Mouse (Mus musculus): ENCODE results near the gene Galns. TPM values are rescaled to one million over a fixed set of nuclear protein-coding genes. Genes with fewer than 3 reads are reported as not detected.
"Not testable (repeated sequence)": the region's sequence is repeated elsewhere in the genome, so short reads cannot be mapped to it uniquely, and the experiment has no call there.

The Galns gene
- polyA plus RNA-seq, 1 experiment from 2014 or later = 17.1 TPM

- no peaks in the 10 kb centered on the region for H3K27me3 ChIP-seq (replicated peaks)
- H3K4me1 ChIP-seq (replicated peaks) = peaks cover 36% of the 10 kb centered on the region
- H3K36me3 ChIP-seq = no peaks in the 10 kb centered on the region
- 40% methylated on average over 15 of the region's 15 CpGs for WGBS
- ATAC-seq = no peak
- no peak overlapping the region for H3K9ac ChIP-seq
- no peak overlapping the region for H3K4me3 ChIP-seq (replicated peaks)
- H3K9me3 ChIP-seq = no peaks in the 10 kb centered on the region
- H3K4me2 ChIP-seq (replicated peaks) = no peak overlapping the region
- no peak overlapping the region for H3K27ac ChIP-seq
Observed at GRCm38 (mm10) chr8:122580926-122581325, 30.3 kb downstream of the Galns start.

- no peaks in the 10 kb centered on the region for H3K36me3 ChIP-seq
- no peak overlapping the region for H3K4me2 ChIP-seq (replicated peaks)
- no peak overlapping the region for H3K4me3 ChIP-seq (replicated peaks)
- no peak overlapping the region for H3K9ac ChIP-seq
- no peaks in the 10 kb centered on the region for H3K9me3 ChIP-seq
- H3K4me1 ChIP-seq (replicated peaks) = peaks cover 34% of the 10 kb centered on the region
- no peak for ATAC-seq
- H3K27ac ChIP-seq = no peak overlapping the region
- whole genome bisulfite sequencing = 31% methylated on average over 7 of the region's 7 CpGs
- H3K27me3 ChIP-seq (replicated peaks) = no peaks in the 10 kb centered on the region
Observed at GRCm38 (mm10) chr8:122579196-122579595, 32.1 kb downstream of the Galns start.

GRCm38 (mm10) chr8:122577116-122577515, 34.1 kb downstream of the Galns start:
- Histone ChIP-seq H3K4me2 (replicated peaks) (peak overlapping the region; percentile 81), H3K4me1 (replicated peaks) (peaks cover 37% of the 10 kb centered on the region), H3K36me3 (peaks cover 6% of the 10 kb centered on the region), H3K9me3 (no peaks in the 10 kb centered on the region), H3K27me3 (replicated peaks) (no peaks in the 10 kb centered on the region), H3K4me3 (replicated peaks) (peak overlapping the region; percentile 77), H3K9ac (peak overlapping the region; percentile 5; the same call in 1 of the 2 replicates), H3K27ac (peak overlapping the region; percentile 85)
- 28% methylated on average over 10 of the region's 10 CpGs for WGBS
- ATAC-seq = peak; percentile 8

- H3K9ac ChIP-seq = peak within 1 kb of the TSS; percentile 83
- no peaks in the 10 kb centered on the region for H3K27me3 ChIP-seq (replicated peaks)
- peak within 1 kb of the TSS; percentile 77 for H3K4me3 ChIP-seq (replicated peaks)
- peak within 1 kb of the TSS; percentile 85 for H3K27ac ChIP-seq
- peaks cover 11% of the 10 kb centered on the region for H3K36me3 ChIP-seq
- H3K9me3 ChIP-seq = no peaks in the 10 kb centered on the region
- H3K4me2 ChIP-seq (replicated peaks) = peak within 1 kb of the TSS; percentile 81
- 0% methylated on average over 39 of the region's 39 CpGs for WGBS
- peaks cover 37% of the 10 kb centered on the region for H3K4me1 ChIP-seq (replicated peaks)
- ATAC-seq = peak; percentile 90
Observed at GRCm38 (mm10) chr8:122576648-122577022, 34.6 kb downstream of the Galns start, which contains the start of gene Aprt. Aprt (minus strand) TSS chr8:122576909.

- WGBS = 11% methylated on average over 21 of the region's 21 CpGs
- peak overlapping the region; percentile 77 for H3K4me3 ChIP-seq (replicated peaks)
- peaks cover 17% of the 10 kb centered on the region for H3K36me3 ChIP-seq
- no peaks in the 10 kb centered on the region for H3K27me3 ChIP-seq (replicated peaks)
- H3K9me3 ChIP-seq = no peaks in the 10 kb centered on the region
- ATAC-seq = peak; percentile 16
- peak overlapping the region; percentile 83 for H3K9ac ChIP-seq
- H3K27ac ChIP-seq = peak overlapping the region; percentile 85
- H3K4me2 ChIP-seq (replicated peaks) = peak overlapping the region; percentile 81
- peaks cover 37% of the 10 kb centered on the region for H3K4me1 ChIP-seq (replicated peaks)
Observed at GRCm38 (mm10) chr8:122575735-122576647, 35.3 kb downstream of the Galns start.

- 50% methylated on average over 8 of the region's 8 CpGs for WGBS
- Histone ChIP-seq H3K9ac (peak overlapping the region; percentile 83), H3K4me1 (replicated peaks) (peaks cover 37% of the 10 kb centered on the region), H3K4me3 (replicated peaks) (peak overlapping the region; percentile 77), H3K27me3 (replicated peaks) (no peaks in the 10 kb centered on the region), H3K36me3 (peaks cover 24% of the 10 kb centered on the region), H3K27ac (peak overlapping the region; percentile 85), H3K9me3 (no peaks in the 10 kb centered on the region), H3K4me2 (replicated peaks) (peak overlapping the region; percentile 81)
- no peak for ATAC-seq
Observed at GRCm38 (mm10) chr8:122575286-122575685, 36.0 kb downstream of the Galns start.

GRCm38 (mm10) chr8:122574667-122575251, 36.5 kb downstream of the Galns start:
- H3K9ac ChIP-seq = peak overlapping the region; percentile 83; the same call in 1 of the 2 replicates
- H3K27me3 ChIP-seq (replicated peaks) = no peaks in the 10 kb centered on the region
- peak overlapping the region; percentile 81 for H3K4me2 ChIP-seq (replicated peaks)
- no peaks in the 10 kb centered on the region for H3K9me3 ChIP-seq
- H3K4me1 ChIP-seq (replicated peaks) = peaks cover 37% of the 10 kb centered on the region
- 24% methylated on average over 10 of the region's 10 CpGs for WGBS
- H3K4me3 ChIP-seq (replicated peaks) = peak overlapping the region; percentile 77
- H3K27ac ChIP-seq = peak overlapping the region; percentile 85
- peak; percentile 68 for ATAC-seq
- peaks cover 30% of the 10 kb centered on the region for H3K36me3 ChIP-seq

GRCm38 (mm10) chr8:122574264-122574663, 37.0 kb downstream of the Galns start:
- H3K9ac ChIP-seq = no peak overlapping the region
- no peak; the same call in 1 of the 2 replicates for ATAC-seq
- peak overlapping the region; percentile 85; the same call in 1 of the 2 replicates for H3K27ac ChIP-seq
- no peaks in the 10 kb centered on the region for H3K27me3 ChIP-seq (replicated peaks)
- H3K9me3 ChIP-seq = no peaks in the 10 kb centered on the region
- peaks cover 38% of the 10 kb centered on the region for H3K4me1 ChIP-seq (replicated peaks)
- no peak overlapping the region for H3K4me3 ChIP-seq (replicated peaks)
- WGBS = 27% methylated on average over 3 of the region's 3 CpGs
- peak overlapping the region; percentile 81; the same call in 1 of the 2 replicates for H3K4me2 ChIP-seq (replicated peaks)
- H3K36me3 ChIP-seq = peaks cover 31% of the 10 kb centered on the region

GRCm38 (mm10) chr8:122573577-122573976, 37.7 kb downstream of the Galns start:
- no peak for ATAC-seq
- no peak overlapping the region for H3K9ac ChIP-seq
- H3K27ac ChIP-seq = peak overlapping the region; percentile 24
- H3K27me3 ChIP-seq (replicated peaks) = no peaks in the 10 kb centered on the region
- H3K4me3 ChIP-seq (replicated peaks) = no peak overlapping the region
- peaks cover 42% of the 10 kb centered on the region for H3K4me1 ChIP-seq (replicated peaks)
- no peaks in the 10 kb centered on the region for H3K9me3 ChIP-seq
- WGBS = 59% methylated on average over 9 of the region's 9 CpGs
- H3K4me2 ChIP-seq (replicated peaks) = no peak overlapping the region
- H3K36me3 ChIP-seq = peaks cover 31% of the 10 kb centered on the region

GRCm38 (mm10) chr8:122573176-122573575, 38.1 kb downstream of the Galns start:
- not testable (repeated sequence) for H3K27me3 ChIP-seq (replicated peaks); H3K4me2 ChIP-seq (replicated peaks); ATAC-seq; H3K9ac ChIP-seq; H3K9me3 ChIP-seq; H3K4me3 ChIP-seq (replicated peaks)
- Histone ChIP-seq H3K4me1 (replicated peaks) (peaks cover 42% of the 10 kb centered on the region), H3K36me3 (peaks cover 31% of the 10 kb centered on the region), H3K27ac (peak overlapping the region; percentile 24; the same call in 1 of the 2 replicates)
- 34% methylated on average over 4 of the region's 4 CpGs for WGBS

GRCm38 (mm10) chr8:122572751-122573150, 38.5 kb downstream of the Galns start:
- peaks cover 42% of the 10 kb centered on the region for H3K4me1 ChIP-seq (replicated peaks)
- no peak overlapping the region for H3K4me3 ChIP-seq (replicated peaks)
- H3K9ac ChIP-seq = no peak overlapping the region
- WGBS = 73% methylated on average over 3 of the region's 3 CpGs
- no peaks in the 10 kb centered on the region for H3K27me3 ChIP-seq (replicated peaks)
- H3K27ac ChIP-seq = 0 out of 2 replicates have a peak overlapping the region, but pooled peaks have one; percentile 24
- ATAC-seq = no peak
- H3K9me3 ChIP-seq = no peaks in the 10 kb centered on the region
- peaks cover 31% of the 10 kb centered on the region for H3K36me3 ChIP-seq
- H3K4me2 ChIP-seq (replicated peaks) = no peak overlapping the region

GRCm38 (mm10) chr8:122571750-122572267, 39.5 kb downstream of the Galns start:
- no peak overlapping the region for H3K9ac ChIP-seq
- H3K4me3 ChIP-seq (replicated peaks) = no peak overlapping the region
- H3K36me3 ChIP-seq = peaks cover 31% of the 10 kb centered on the region
- 87% methylated on average over 17 of the region's 17 CpGs for WGBS
- no peak for ATAC-seq
- no peak overlapping the region; the same call in 1 of the 2 replicates for H3K27ac ChIP-seq
- H3K9me3 ChIP-seq = no peaks in the 10 kb centered on the region
- H3K4me1 ChIP-seq (replicated peaks) = peaks cover 38% of the 10 kb centered on the region
- H3K4me2 ChIP-seq (replicated peaks) = no peak overlapping the region
- H3K27me3 ChIP-seq (replicated peaks) = no peaks in the 10 kb centered on the region

All from intestine, embryonic 15.5 days (tissue).